Mouse (Mus musculus) layer of hippocampus, adult 11-12 months (tissue): Measurements from ENCODE around the gene Ahcyl2.

Experiments
- DNase-seq: peaks from one replicate; pipeline ENCODE4 v3.0.0; 2022; ENCODE audit warnings: low spot score

Gene Ahcyl2

DNA sequence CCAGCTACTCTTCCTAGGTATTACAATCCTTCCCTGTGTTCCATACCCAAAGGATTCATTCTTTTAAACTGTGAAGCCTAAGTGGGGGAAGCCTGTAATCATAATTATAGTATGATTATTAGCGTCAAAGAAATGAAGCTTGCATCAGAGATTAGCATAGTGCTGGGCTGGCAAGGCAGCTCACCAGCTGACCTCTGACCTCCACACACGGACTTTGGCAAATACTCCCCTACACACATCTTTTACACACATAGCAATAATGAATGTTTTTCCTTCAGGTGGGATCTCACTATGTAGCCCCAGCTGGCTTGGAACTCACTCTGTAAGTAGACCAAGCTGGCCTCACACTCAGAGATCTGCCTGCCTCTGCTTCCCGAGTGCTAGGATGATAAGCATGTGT, 84.1 kb downstream of the Ahcyl2 start:
- no peak for DNase-seq

DNA sequence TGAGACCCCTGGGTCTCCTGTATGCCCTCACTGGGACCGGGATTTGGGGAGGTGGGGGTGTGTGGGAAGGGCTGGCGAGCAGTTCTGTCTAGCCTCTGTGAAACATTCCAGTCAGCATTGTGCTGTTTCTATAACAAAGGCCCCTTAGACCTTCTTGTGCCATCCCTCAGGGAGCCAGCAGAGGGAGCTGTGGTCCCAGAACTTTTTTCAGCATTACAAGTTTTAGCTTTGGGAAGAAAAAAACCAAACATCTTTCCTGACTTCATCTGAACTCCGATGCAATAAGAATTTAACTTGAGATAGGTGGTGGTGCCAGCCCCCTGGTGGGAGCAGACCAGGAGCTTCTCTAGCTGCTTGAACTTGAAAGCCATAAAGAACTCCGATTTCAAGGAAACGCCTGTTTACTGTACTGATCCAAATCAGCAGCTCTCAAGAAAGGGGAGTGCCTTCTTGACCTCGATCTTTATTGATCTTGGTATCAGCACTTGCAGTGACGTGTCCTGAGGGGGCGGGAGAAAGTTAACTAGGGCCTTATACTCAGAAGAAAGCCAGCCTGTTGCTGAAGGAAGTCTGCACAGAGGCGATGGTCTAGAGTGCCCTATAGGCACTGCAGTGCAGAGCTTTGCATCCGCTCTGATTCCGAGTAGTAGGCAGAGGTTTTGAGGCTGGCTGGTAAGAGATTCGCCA, 85.5 kb downstream of the Ahcyl2 start:
- peak; percentile 77 for DNase-seq

DNA sequence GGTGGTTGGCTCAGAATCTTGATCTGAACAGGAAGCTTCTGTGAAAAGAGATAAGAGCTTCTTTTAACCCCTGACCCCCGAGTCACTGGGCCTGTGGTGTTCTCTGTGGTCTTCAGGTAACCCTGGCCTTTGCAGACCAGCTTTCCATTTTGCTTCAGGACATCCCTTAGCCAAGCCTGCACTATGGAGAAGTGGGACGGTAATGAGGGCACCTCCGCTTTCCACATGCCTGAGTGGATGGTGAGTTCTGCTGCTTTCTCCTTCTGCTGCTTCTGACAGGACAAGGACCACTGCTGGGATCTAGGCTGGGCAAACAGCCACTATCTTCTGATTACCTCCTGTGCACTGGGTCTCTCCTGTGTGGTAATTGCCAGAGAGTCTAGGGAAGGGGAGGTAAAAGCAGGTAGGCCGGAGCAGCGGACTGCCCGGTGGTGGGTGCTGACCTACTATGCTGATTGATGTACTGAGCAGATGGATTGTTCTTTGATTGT, 86.1 kb downstream of the Ahcyl2 start:
- no peak for DNase-seq

DNA sequence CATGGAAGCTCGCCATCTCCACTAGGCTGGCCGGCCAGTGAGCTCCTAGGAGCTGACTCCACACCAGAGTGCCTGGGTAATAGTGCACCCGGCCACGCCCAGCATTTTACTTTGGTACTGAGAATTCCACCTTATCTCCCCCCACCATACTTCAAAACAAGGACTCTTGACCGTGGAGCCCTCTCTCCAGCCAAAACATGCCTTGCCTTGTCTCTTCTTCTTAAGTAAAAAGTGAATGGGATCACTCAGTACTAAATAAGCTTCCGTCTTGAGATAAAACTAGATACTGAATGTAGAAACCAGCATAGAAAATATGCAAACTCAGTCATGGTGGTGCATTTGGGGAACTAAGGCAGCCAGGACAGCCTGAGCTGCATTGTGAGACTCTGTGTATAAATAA, 90.8 kb downstream of the Ahcyl2 start:
- no peak for DNase-seq

DNA sequence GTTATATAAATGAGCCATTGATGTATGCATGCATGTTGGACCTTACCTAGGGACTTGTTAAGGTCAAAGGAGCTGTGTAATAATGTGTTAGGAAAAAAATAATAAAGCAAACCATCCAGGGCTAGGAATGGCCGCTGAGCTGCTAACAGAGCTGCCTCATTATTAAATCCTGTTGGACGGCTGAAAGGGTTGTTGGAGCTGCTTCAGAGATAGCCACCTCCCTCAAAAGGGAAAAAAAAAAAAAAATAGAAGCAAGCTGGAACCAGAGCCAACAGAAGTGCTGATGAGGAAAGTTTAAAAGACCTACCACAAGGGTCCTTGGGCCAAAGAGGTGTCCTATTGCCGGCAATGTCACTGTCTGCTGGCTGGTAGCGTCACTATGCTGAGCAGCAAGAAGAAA, 91.5 kb downstream of the Ahcyl2 start:
- no peak for DNase-seq

DNA sequence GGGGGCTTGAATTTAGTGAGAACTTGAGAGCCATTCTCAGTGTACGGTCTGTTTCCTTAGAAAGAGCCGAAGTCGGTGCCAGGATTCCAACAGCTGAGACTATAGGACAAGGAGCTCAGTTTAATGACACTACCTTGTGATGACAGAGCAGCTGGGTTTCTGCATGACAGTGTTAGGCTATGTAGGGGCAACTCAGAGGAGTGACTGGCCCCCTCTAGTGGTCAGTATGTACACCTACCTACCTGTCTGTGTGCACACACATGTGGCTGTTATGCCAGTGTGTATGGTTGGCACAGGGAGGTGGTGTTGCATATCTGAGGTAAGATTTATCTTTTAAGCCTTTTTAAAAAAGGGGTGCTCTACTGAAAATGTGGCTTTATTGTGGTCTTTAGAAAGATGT, 92.4 kb downstream of the Ahcyl2 start:
- no peak for DNase-seq

DNA sequence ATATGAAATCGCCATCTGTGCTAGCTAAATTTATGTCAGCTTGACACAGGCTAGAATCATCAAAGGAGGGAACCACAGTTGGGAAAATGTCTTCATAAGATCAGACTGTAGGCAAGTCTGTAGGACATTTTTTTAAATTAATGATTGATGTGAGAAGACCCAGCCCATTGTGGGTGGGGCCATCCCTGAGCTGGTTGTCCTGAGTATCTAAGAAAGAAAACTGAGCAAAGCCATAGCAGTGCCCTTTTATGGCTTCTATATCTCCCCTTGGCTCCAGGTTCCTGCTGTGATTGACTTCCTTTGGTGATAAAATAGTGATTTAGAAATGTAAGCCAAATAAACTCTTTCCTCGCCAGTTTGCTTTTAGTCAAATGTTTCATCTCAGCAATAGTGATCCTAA, 97.1 kb downstream of the Ahcyl2 start:
- no peak for DNase-seq

DNA sequence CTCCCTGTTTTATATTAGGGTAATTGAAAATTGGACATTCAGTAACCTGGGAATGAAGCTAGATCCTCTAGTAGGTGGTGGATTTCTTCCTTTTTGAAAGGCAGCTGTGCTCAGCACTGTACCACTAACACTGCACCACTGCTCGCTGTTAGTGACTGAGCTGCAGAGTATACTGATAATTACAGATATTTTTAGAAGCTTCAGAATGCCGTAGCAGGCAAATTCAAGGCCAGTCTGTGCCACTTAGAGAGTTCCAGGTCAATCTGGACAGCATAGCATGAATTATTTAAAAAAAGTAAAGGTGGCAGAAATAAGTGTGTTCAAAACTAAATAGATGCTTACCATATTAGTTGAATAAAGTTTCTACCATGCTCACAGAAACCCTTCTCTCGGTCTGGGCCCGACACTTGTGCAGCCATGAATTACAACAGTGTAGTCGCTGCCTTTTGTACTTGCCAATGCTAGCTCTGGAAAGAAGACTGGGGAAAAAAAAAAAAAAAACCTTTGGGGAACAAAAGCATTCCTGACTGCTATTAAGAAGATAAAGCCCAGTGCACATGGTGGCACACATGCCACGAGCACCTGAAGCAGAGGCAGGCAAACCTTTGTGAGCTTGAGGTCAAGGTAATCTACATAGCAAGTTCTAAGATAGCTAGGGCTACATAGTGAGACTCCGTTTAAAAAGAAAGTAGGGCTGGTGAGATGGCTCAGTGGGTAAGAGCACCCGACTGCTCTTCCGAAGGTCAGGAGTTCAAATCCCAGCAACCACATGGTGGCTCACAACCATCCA, 99.3 kb downstream of the Ahcyl2 start:
- DNase-seq = no peak

DNA sequence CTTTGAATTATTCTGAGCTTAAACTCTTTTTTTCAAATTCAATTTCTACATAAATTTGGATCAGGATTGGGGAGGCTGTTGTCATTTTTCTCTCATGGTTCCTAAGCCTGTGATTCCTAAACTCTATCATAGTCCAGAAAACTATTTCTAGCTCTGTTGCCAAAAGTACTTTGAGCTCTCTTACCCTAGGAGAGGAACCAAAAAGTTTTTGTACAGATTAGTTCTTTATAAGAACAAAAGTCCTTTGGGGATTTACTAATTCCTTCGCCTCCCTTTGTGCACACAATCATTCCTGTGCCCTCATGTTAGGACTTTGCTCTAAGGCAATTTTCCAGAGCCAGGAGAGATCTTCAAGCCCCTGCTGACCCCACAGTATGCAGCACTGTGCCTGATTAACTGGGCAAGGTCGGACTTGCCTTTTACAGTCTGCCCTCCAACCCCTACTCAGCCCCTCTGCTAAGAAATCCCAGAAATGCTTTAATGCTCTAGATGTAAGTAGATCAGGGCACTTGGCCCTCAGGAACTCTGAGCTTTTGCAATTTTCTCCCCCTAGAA, 100.6 kb downstream of the Ahcyl2 start:
- no peak for DNase-seq

DNA sequence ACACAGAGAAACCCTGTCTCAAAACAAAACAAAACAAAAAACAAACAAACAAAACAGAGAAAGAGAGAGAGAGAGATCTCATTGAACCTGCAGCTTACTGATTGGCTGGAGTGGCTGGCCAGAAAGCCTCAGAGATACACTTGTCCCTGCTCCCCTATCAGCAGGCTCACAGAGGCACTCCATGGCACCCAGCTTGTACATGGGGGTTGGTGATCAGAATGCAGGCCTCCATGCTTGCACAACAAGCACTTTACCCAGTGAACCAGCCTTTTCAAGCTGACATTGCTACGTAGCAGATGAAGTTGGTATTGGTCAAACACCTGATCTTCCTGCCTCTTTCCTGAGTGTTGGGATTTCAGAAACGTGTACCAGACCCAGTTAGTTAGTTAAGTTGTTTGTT, 105.8 kb downstream of the Ahcyl2 start:
- no peak for DNase-seq

DNA sequence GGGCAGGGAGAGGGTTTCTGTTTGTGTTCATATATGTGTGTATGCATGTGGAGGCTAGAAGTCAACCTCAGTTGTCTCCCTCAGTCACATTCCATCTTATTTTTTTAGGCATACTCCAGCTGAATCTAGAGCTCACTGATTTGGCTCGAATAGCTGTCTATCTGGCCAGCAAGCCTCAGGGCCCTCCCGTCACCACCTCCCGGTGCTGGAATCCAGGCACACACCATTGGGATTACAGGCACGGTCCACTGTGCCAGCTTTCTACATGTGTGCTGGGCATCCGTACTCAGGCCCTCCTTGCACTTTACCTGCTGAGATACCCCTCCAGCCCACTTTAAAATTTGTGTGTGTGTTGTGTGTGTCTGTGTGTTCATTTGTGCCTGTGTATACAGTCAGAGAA, 107.8 kb downstream of the Ahcyl2 start:
- no peak for DNase-seq

DNA sequence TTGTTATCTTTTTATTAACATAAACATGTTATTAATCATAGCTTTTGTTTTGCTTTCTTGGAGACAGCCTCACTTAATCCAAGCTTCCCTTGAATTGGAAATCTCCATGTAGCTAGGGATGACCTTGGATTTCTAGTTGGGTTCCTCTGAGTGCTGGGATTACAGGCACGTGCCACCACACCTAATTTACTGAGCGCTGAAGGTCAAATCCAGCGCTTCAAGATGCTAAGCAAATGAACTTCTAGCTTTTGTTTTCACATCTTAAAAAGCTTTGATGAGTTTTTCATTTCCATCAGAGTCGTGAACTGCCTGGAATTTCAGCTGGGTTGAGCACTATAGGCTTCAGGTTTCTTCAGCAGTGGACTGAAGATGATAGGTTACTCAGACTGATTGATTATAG, 109.0 kb downstream of the Ahcyl2 start:
- DNase-seq = no peak

DNA sequence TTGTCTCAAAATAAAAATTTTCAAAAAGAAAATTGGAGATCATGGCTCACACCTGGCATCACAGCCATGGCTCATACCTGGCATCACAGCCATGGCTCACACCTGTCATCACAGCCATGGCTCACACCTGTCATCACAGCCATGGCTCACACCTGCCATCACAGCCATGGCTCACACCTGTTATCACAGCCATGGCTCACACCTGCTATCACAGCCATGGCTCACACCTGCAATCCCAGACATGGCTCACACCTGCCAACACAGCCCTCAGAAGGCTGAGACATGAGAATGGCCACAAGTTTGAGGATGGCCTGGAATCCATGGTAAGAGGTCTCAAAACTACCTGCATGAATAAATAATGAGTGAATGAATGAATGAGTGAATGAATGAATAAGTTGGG, 111.8 kb downstream of the Ahcyl2 start:
- DNase-seq = no peak

DNA sequence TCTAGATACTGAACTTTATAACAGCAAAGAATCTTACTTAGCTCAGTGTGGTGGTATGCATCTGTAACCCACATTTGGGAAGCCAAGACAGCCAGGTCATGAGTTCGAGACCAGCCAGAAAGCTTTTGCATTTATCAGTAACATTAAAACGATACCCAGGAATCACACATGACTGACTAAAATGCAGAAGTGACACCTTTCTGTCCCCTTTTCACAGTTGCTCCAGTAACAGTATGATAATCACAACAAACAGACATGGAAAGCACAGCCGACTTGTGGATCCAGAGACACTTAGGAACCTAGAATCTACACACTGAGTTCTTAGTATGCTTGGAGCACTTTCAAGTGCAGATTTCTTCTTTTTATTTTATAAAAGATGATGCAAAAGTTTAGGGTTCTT, 113.0 kb downstream of the Ahcyl2 start:
- DNase-seq = no peak

DNA sequence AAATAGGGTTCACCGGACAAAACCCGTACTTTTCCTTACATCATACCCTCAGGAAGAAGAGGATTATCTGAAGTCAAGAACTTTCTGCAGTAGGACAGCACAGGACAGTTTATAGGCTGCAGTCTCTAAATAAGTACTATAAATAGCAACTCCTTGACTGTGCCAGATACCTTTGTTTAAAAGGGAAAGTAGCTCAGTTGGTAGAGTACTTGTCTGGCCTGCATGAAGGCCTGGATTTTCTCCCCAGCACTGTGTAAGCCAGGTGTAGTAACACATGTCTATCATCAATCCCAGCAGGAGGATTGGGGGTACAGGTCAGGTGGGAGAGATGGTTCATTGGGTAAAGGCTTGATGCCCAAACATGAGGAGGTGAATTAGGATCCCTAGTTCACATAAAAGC, 114.1 kb downstream of the Ahcyl2 start:
- no peak for DNase-seq

DNA sequence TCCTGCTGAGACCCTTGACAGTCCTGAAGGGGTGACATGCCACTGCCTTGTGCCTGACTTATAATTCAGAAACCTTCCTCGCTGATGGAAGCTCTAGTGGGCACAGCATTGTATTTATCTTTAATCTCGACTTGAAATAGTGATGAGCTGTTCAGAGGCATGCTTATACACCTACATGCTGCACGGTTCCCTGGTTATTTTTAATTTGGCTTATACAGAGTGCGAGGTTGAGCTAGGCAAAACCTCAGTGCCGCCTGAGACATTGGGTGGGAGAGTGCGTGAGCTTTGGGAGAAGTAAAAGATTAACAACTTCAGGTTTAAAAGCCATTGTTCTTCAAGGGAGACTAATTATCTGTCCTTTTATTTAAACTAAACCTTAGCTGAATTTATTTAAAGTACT, 115.1 kb downstream of the Ahcyl2 start:
- no peak for DNase-seq

DNA sequence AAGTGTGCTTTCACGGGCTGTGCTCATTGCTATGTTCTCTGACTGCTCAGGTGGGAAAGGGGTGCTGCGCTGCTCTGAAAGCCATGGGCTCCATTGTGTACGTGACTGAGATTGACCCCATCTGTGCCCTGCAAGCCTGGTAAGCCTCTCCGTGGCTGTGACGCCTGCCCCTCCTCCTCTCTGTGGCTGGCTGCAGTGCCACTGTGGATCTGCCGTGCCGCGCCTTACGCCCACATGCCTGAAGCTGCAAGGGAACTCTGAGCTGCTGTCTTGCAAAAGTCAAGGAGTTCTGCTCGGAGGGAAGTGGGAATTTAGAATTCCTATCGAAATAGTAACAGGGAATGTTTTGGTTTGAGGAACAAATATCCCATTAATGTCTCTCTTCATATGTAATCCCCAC, 123.3 kb downstream of the Ahcyl2 start:
- DNase-seq = peak; percentile 29

DNA sequence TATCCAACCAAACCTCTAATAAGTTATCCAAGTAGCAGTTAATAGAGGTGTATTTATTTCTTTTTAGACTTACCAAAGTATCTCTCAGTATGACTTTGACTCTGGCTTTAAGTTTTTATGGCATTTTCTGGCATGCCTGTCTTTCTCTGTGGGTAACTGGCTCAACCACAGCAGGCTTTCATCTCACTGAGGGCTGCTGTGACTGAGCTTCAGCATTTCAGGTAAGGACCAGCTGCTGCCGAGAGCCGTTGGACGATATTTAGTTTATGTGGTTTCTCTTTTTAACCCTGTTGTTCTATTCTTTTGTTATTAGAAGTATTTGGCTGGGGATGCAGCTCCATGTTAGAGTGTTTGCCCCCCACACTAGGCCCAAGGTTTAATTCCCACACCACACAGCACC, 129.2 kb downstream of the Ahcyl2 start:
- no peak for DNase-seq

DNA sequence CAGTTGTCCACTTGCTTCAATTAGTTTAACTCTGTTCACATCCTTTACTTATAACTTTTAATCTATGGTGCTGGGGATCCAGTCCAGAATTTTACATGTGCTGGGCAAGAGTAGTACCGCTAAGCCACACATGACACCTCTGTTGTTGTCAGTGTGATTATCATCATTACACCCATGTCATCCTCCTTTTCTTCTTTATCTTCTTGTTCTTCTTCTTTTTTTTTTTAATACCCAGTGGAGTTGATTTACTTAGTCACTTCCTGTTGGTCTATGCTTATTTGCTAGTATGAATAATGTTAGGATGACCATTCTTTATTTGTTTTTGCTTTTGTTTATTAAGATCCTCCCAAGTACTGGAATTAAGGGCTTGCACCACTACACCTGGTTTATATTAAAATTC, 133.6 kb downstream of the Ahcyl2 start:
- no peak for DNase-seq

DNA sequence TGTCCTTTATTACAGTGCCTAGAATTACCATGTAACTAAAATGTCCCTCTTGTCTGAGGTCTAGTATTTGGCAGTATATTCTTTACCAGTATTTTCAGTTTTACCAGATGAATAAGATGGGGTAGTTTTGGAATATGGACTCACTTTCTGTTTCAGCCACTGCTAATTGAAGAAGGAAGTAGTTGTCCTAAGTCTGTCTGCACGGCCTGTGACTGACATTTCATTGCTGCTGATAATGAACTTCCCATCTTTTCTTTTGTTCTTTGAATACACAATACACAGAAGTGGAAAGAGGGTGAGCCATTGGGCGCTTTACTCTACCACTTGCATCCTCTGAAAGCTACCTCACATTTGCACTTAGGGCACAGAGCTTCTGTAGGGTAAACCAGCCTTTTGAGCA, 134.4 kb downstream of the Ahcyl2 start:
- no peak for DNase-seq

DNA sequence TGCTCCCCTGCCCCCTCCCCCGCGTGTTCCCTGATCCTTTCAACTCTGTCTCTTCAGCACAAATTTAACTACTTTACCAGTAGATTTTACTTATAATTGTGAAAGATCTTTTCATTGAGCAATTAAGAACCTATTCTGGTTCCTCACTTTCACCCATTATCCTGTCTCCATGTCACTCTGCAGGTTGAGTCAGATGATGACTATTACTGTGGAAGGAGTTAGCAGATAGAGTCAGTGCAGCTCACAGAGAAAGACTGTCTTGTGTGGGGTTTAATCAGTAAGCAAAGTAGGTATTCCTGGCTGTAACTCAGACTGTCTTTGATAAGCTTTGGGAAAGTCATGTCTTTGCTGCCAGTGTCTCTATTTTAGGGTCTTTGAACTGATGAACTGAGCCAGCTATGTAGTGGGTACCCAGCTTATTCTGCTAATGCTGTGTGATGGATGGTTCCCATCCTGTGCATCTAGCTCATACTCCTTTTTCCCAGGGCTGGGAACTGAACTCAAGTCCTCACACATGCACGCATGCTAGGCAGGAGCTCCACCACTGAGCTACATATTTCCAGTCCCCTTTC, 135.6 kb downstream of the Ahcyl2 start:
- no peak for DNase-seq

DNA sequence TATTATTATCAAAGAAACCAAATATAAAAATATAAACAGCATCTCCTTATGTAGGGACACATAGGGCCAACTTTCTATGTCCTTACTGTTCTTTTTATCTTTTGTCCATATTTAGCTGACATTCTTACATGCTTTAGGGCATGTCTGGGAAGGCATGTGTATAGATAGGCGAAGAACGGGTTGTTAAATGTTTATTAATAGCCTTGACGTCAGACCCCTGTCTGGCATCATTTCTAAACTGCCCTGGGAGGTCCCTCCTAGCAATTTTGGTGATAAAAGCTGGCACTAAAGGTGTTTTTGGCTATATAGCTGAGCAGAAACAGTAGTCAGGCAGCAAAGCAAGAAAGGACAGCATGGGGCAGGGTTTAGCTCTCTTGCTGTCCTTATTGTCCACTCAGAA, 136.5 kb downstream of the Ahcyl2 start:
- no peak for DNase-seq

DNA sequence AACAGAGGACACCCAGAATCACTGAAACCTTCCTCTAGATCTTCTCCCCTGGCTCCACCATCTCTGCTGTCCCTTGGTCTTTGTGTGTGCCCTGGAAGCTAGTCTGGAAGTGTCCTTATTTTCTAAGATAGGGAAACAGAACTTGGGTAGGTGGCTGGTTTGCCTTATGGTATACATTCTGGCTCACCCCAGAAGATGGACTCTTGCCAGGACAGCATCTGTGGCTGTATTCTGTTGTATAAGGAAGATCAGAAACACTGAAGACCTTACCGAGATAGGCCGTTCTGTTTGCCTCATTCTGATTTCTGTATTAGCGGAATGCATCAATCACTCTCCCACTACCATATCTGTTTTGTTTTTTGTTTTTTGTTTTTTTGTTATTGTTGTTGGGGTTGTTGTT, 142.8 kb downstream of the Ahcyl2 start:
- no peak for DNase-seq
